Comparison of ENCODE assay signal across 11 mouse cellular contexts in genomic region chr1:89547525-89548504, GRCm38 (mm10).
DNase-seq lines count a peak whose midpoint lies in the region; ATAC-seq and TF ChIP-seq lines count a peak whose summit lies in the region.
"Had no signal": no experiment of that assay in that cellular context is flagged by ENCODE, and none has a peak within 500 bp of the region (broad histone marks: within the 10 kb centered on the region; RNA-seq: fewer than 3 reads in every experiment).

No protein-coding gene starts in this region.

- peaks cover 62% of the 10 kb centered on the region for H3K4me1 ChIP-seq in forebrain, embryonic 10.5 days
- H3K4me1 ChIP-seq in forebrain, embryonic 14.5 days (ENCODE audit: control insufficient read depth, insufficient read depth, low read length), result peaks cover 39% of the 10 kb centered on the region
- H3K4me1 ChIP-seq in limb, embryonic 14.5 days (ENCODE audit: control insufficient read depth, insufficient read depth, low read length), result peaks cover 10% of the 10 kb centered on the region

- H3K27me3 ChIP-seq in forebrain, embryonic 10.5 days (ENCODE audit: poor library complexity, severe bottlenecking), result no peaks in the 10 kb centered on the region
- 0 out of 2 replicates have a peak, but pooled peaks cover 2% of the 10 kb centered on the region for H3K27me3 ChIP-seq in forebrain, embryonic 14.5 days (replicated peaks; ENCODE audit: control insufficient read depth, insufficient read depth, low read length)
- H3K27me3 ChIP-seq in limb, embryonic 14.5 days (ENCODE audit: control insufficient read depth, insufficient read depth, low read length), result no peaks in the 10 kb centered on the region
- H3K27me3 ChIP-seq: heart, embryonic 15.5 days had no signal

- H3K9me3 ChIP-seq in forebrain, embryonic 10.5 days, result no peaks in the 10 kb centered on the region
- H3K9me3 ChIP-seq in forebrain, embryonic 14.5 days (replicated peaks; ENCODE audit: control insufficient read depth, low read length), result no peaks in the 10 kb centered on the region
- H3K9me3 ChIP-seq in limb, embryonic 14.5 days (ENCODE audit: control insufficient read depth, low read length), result no peaks in the 10 kb centered on the region
- H3K9me3 ChIP-seq: heart, embryonic 15.5 days had no signal

- no peaks in the 10 kb centered on the region for H3K36me3 ChIP-seq in forebrain, embryonic 10.5 days (replicated peaks)
- no peaks in the 10 kb centered on the region for H3K36me3 ChIP-seq in forebrain, embryonic 14.5 days (ENCODE audit: control insufficient read depth, insufficient read depth, low read length)
- no peaks in the 10 kb centered on the region for H3K36me3 ChIP-seq in limb, embryonic 14.5 days (ENCODE audit: control insufficient read depth, insufficient read depth, low read length)
- H3K36me3 ChIP-seq: heart, embryonic 15.5 days had no signal

- no peak for TF ChIP-seq POLR2A in limb, embryonic 14.5 days (IDR thresholded peaks at IDR 0.05; ENCODE audit: borderline replicate concordance, extremely low read depth, insufficient read depth, insufficient read length)

- WGBS in forebrain, embryonic 10.5 days, result 51% methylated on average over 18 of the region's 18 CpGs
- 48% methylated on average over 18 of the region's 18 CpGs for WGBS in forebrain, embryonic 14.5 days
- 41% methylated on average over 18 of the region's 18 CpGs for WGBS in limb, embryonic 14.5 days

- H3K9ac ChIP-seq in forebrain, embryonic 14.5 days (ENCODE audit: low read length), result no peak overlapping the region
- H3K9ac ChIP-seq in limb, embryonic 14.5 days (ENCODE audit: low read depth, low read length, severe bottlenecking), result peak overlapping the region; percentile 6; the same call in 1 of the 2 replicates
- H3K9ac ChIP-seq: heart, embryonic 15.5 days had no signal

- H3K27ac ChIP-seq in forebrain, embryonic 10.5 days, result peak overlapping the region; percentile 67
- H3K27ac ChIP-seq in forebrain, embryonic 14.5 days (ENCODE audit: low read depth, low read length), result no peak overlapping the region; the same call in 1 of the 2 replicates
- 0 out of 2 replicates have a peak overlapping the region, but pooled peaks have one; percentile 9 for H3K27ac ChIP-seq in limb, embryonic 14.5 days (replicated peaks; ENCODE audit: low read depth, low read length)
- H3K27ac ChIP-seq: heart, embryonic 15.5 days had no signal

- ATAC-seq in forebrain, embryonic 14.5 days, result no peak
- peak; percentile 61; the same call in 1 of the 2 replicates for ATAC-seq in limb, embryonic 14.5 days (ENCODE audit: low FRiP score, low read depth)

- no peak overlapping the region; the same call in 1 of the 2 replicates for H3K4me3 ChIP-seq in forebrain, embryonic 10.5 days
- no peak overlapping the region for H3K4me3 ChIP-seq in forebrain, embryonic 14.5 days (ENCODE audit: low read depth, low read length)
- no peak overlapping the region for H3K4me3 ChIP-seq in limb, embryonic 14.5 days (replicated peaks; ENCODE audit: low read length)
- H3K4me3 ChIP-seq: heart, embryonic 15.5 days had no signal

- no peak overlapping the region for H3K4me2 ChIP-seq in forebrain, embryonic 14.5 days (ENCODE audit: low read length)
- H3K4me2 ChIP-seq in limb, embryonic 14.5 days (replicated peaks; ENCODE audit: low read depth, low read length, severe bottlenecking), result no peak overlapping the region
- H3K4me2 ChIP-seq: heart, embryonic 15.5 days; liver, embryonic 11.5 days had no signal

- DNase-seq in forebrain, embryonic 10.5 days (ENCODE audit: extremely low spot score, low spot score), result no peak
- no peak for DNase-seq in forebrain, embryonic 14.5 days (ENCODE audit: low spot score)
- peak; percentile 8 for DNase-seq in ZHBTc4 (ENCODE audit: low read depth, low spot score)
- DNase-seq in embryo, embryonic 9.5 days (ENCODE audit: extremely low spot score), result peak; percentile 47
- DNase-seq in limb, embryonic 14.5 days (ENCODE audit: low spot score), result peak; percentile 19
- no peak for DNase-seq in adipocyte (ENCODE audit: low spot score)
- no peak for DNase-seq in thymus, postnatal 0 days (ENCODE audit: low spot score)
- no peak for DNase-seq in layer of hippocampus, adult 18-20 months (ENCODE audit: low spot score in 2 of 2)
- DNase-seq: right cerebral cortex, postnatal 14 days had no signal

Comparison
In these comparisons a context has a peak if more than half of its experiments do, and no peak if none do; other contexts are left out.
1. DNase-seq: peak in ZHBTc4 (single experiment), embryo, embryonic 9.5 days (single experiment) and limb, embryonic 14.5 days (single experiment); none in forebrain, embryonic 10.5 days (single experiment), forebrain, embryonic 14.5 days (single experiment), adipocyte (single experiment), thymus, postnatal 0 days (single experiment) and layer of hippocampus, adult 18-20 months (0 of 2).